Mouse (Mus musculus) cerebellum, adult 9-10 months (tissue): ENCODE measurements around the gene Olfr1322.

Experiments
- DNase-seq: peaks from one replicate; pipeline ENCODE4 v3.0.0; 2022

Olfr1322 gene

GRCm38 (mm10) chrX:49891383-49891782 lies at the start of gene Olfr1322:
TSS of gene Olfr1322 (minus strand) at chrX:49891483.
- DNase-seq = no peak

GRCm38 (mm10) chrX:49877651-49878349 lies 13.5 kb downstream of the Olfr1322 start:
- no peak for DNase-seq
